Mouse (Mus musculus): Measurements from ENCODE around the gene B3galnt1. TPM values are rescaled to one million over a fixed set of nuclear protein-coding genes. Genes with fewer than 3 reads are reported as not detected.
A peak's percentile ranks its signal among the peaks of the same experiment; 100 is the strongest.

B3galnt1 gene
- total RNA-seq, 1 experiment = 13.7 TPM

DNA sequence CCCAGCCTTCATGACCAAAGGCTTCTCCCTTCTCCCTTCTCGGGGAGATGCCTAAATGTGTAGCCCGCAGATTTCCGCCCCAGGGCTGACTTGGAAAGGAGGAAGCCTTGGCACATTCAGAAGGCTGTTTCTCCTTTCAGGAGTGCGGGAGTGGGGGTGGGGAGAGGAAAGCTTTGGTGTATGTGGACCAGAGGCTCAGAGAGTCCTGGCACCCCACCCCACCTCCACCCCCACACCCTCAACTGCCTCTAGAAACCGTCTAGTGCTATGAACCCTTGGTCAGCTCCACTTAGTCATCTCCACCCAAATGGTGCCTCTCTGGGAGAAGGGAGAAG, 373 bp upstream of the B3galnt1 start:
- Histone ChIP-seq H3K27ac (ENCODE audit: insufficient read depth, low read depth, low read length, poor library complexity, severe bottlenecking) (no peak overlapping the region), H3K9me3 (ENCODE audit: control insufficient read depth, insufficient read depth, low read depth, low read length) (no peaks in the 10 kb centered on the region), H3K4me1 (ENCODE audit: control insufficient read depth in 2 of 2, insufficient read depth in 2 of 2, low read length in 2 of 2, poor library complexity in 1 of 2) (peaks cover 4 to 6% of the 10 kb centered on the region in 2 experiments; a peak in 3 of 4 replicates), H3K4me3 (ENCODE audit: insufficient read depth in 1 of 2, low read depth in 1 of 2, low read length in 2 of 2, poor library complexity in 1 of 2, severe bottlenecking in 1 of 2) (peak overlapping the region; percentile 70 to 82), H3K36me3 (ENCODE audit: control insufficient read depth, insufficient read depth, low read length, poor library complexity, severe bottlenecking) (no peaks in the 10 kb centered on the region), H3K9ac (ENCODE audit: insufficient read depth, low read depth, low read length, poor library complexity, severe bottlenecking) (peak overlapping the region; percentile 54; the same call in 1 of the 2 replicates)
- in situ Hi-C loops (cut with MboI; ENCODE audit: low sequenced_read_pairs in 2 of 2, unreplicated experiment in 2 of 2) = no loop called here
- no peak for DNase-seq (ENCODE audit: low read depth, low spot score)
- no peak for TF ChIP-seq ZNF384 (IDR thresholded peaks at IDR 0.05; ENCODE audit: low read depth, low read length)
- TF ChIP-seq CHD2 (IDR thresholded peaks at IDR 0.05; ENCODE audit: low read depth, low read length) = no peak
- TF ChIP-seq HCFC1 (IDR thresholded peaks at IDR 0.05; ENCODE audit: borderline replicate concordance, insufficient read depth, low read length) = no peak
- TF ChIP-seq ZC3H11A (IDR thresholded peaks at IDR 0.05; ENCODE audit: borderline replicate concordance, low read depth, low read length) = no peak
- TF ChIP-seq MAFK (IDR thresholded peaks at IDR 0.05; ENCODE audit: insufficient read depth, low read depth, low read length) = no peak

DNA sequence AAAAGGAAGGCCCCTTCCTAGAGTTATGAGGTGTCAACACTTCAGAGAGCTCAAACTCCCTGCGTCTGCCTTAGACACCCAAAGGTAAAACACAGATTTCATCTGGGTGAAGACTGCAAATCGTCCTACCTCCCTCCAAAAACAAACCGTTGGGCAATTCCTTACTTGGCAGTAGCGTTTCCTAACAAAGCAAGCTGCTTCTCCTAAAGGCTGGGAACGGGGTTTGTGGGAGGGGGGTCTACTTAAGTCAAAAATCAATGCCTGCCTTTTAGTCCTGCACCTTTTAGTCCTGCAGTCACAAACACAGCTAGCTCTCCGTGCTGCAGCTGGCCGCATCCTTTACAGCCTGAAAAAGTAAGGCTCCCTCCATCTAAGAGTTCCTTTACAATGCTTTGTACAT, 944 bp downstream of the B3galnt1 start:
- no peaks in the 10 kb centered on the region for H3K9me3 ChIP-seq (ENCODE audit: control insufficient read depth, insufficient read depth, low read depth, low read length)
- H3K36me3 ChIP-seq (ENCODE audit: control insufficient read depth, insufficient read depth, low read length, poor library complexity, severe bottlenecking) = no peaks in the 10 kb centered on the region
- DNase-seq (ENCODE audit: low read depth, low spot score) = no peak
- H3K9ac ChIP-seq (ENCODE audit: insufficient read depth, low read depth, low read length, poor library complexity, severe bottlenecking) = no peak overlapping the region
- TF ChIP-seq ZC3H11A (IDR thresholded peaks at IDR 0.05; ENCODE audit: borderline replicate concordance, low read depth, low read length) = no peak
- TF ChIP-seq ZNF384 (IDR thresholded peaks at IDR 0.05; ENCODE audit: low read depth, low read length) = no peak
- no peak for TF ChIP-seq CHD2 (IDR thresholded peaks at IDR 0.05; ENCODE audit: low read depth, low read length)
- TF ChIP-seq HCFC1 (IDR thresholded peaks at IDR 0.05; ENCODE audit: borderline replicate concordance, insufficient read depth, low read length) = no peak
- no peak for TF ChIP-seq MAFK (IDR thresholded peaks at IDR 0.05; ENCODE audit: insufficient read depth, low read depth, low read length)
- H3K4me1 ChIP-seq (ENCODE audit: control insufficient read depth in 2 of 2, insufficient read depth in 2 of 2, low read length in 2 of 2, poor library complexity in 1 of 2) = peaks cover 4 to 10% of the 10 kb centered on the region in 2 experiments; a peak in 3 of 4 replicates
- H3K27ac ChIP-seq (ENCODE audit: insufficient read depth, low read depth, low read length, poor library complexity, severe bottlenecking) = no peak overlapping the region
- H3K4me3 ChIP-seq (ENCODE audit: insufficient read depth in 1 of 2, low read depth in 1 of 2, low read length in 2 of 2, poor library complexity in 1 of 2, severe bottlenecking in 1 of 2) = peak overlapping the region; percentile 70 to 82
- in situ Hi-C loops (cut with MboI; ENCODE audit: low sequenced_read_pairs in 2 of 2, unreplicated experiment in 2 of 2) = no loop called here

DNA sequence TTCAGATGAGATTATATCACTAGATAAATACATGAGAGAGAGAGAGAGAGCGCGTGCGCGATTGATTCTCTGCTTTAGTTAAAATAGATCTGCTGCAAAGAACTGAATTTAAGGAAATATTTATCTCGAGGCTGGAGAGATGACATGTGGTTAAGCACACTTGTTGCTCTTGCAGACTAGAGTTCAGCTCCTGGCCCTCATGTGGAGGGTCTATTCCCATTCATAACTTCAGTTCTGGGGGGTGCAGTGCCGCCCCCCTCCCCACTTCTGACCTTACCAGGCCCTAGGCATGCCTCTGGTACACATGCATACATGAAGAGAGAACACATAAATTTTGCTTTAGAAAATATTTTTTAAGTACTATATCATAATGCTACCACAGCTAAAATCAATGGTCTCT, 1.5 kb downstream of the B3galnt1 start:
- peaks cover 4 to 10% of the 10 kb centered on the region in 2 experiments; a peak in 3 of 4 replicates for H3K4me1 ChIP-seq (ENCODE audit: control insufficient read depth in 2 of 2, insufficient read depth in 2 of 2, low read length in 2 of 2, poor library complexity in 1 of 2)
- DNase-seq (ENCODE audit: low read depth, low spot score) = no peak
- no peak overlapping the region for H3K9ac ChIP-seq (ENCODE audit: insufficient read depth, low read depth, low read length, poor library complexity, severe bottlenecking)
- H3K4me3 ChIP-seq (ENCODE audit: insufficient read depth in 1 of 2, low read depth in 1 of 2, low read length in 2 of 2, poor library complexity in 1 of 2, severe bottlenecking in 1 of 2) = no peak overlapping the region
- H3K36me3 ChIP-seq (ENCODE audit: control insufficient read depth, insufficient read depth, low read length, poor library complexity, severe bottlenecking) = no peaks in the 10 kb centered on the region
- H3K9me3 ChIP-seq (ENCODE audit: control insufficient read depth, insufficient read depth, low read depth, low read length) = no peaks in the 10 kb centered on the region
- no peak overlapping the region for H3K27ac ChIP-seq (ENCODE audit: insufficient read depth, low read depth, low read length, poor library complexity, severe bottlenecking)
- in situ Hi-C loops (cut with MboI; ENCODE audit: low sequenced_read_pairs in 2 of 2, unreplicated experiment in 2 of 2) = no loop called here
- TF ChIP-seq HCFC1 (IDR thresholded peaks at IDR 0.05; ENCODE audit: borderline replicate concordance, insufficient read depth, low read length) (no peak), MAFK (IDR thresholded peaks at IDR 0.05; ENCODE audit: insufficient read depth, low read depth, low read length) (no peak), ZC3H11A (IDR thresholded peaks at IDR 0.05; ENCODE audit: borderline replicate concordance, low read depth, low read length) (no peak), CHD2 (IDR thresholded peaks at IDR 0.05; ENCODE audit: low read depth, low read length) (no peak), ZNF384 (IDR thresholded peaks at IDR 0.05; ENCODE audit: low read depth, low read length) (no peak)

DNA sequence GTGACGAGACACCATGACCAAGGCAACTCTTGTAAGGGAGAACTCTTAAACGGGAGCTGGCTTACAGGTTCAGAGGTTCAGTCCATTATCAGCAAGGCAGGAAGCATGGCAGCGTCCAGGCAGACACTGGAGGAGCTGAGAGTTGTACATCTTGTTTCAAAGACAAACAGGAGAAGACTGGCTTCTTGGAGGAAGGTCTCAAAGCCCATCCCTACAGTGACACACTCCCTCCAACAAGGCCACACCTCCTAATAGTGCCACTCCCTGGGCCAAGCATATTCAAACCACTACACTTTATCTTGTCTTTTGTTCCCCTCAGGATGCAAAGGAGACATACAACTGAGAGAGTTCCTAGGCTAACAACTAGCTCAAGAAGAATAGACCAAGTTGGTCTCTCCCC, 2.6 kb downstream of the B3galnt1 start:
- H3K4me1 ChIP-seq (ENCODE audit: control insufficient read depth in 2 of 2, insufficient read depth in 2 of 2, low read length in 2 of 2, poor library complexity in 1 of 2) = peaks cover 4 to 10% of the 10 kb centered on the region in 2 experiments; a peak in 3 of 4 replicates
- H3K36me3 ChIP-seq (ENCODE audit: control insufficient read depth, insufficient read depth, low read length, poor library complexity, severe bottlenecking) = no peaks in the 10 kb centered on the region
- H3K9ac ChIP-seq (ENCODE audit: insufficient read depth, low read depth, low read length, poor library complexity, severe bottlenecking) = no peak overlapping the region
- in situ Hi-C loops (cut with MboI; ENCODE audit: low sequenced_read_pairs in 2 of 2, unreplicated experiment in 2 of 2) = no loop called here
- no peak for DNase-seq (ENCODE audit: low read depth, low spot score)
- no peak overlapping the region for H3K4me3 ChIP-seq (ENCODE audit: insufficient read depth in 1 of 2, low read depth in 1 of 2, low read length in 2 of 2, poor library complexity in 1 of 2, severe bottlenecking in 1 of 2)
- no peaks in the 10 kb centered on the region for H3K9me3 ChIP-seq (ENCODE audit: control insufficient read depth, insufficient read depth, low read depth, low read length)
- TF ChIP-seq HCFC1 (IDR thresholded peaks at IDR 0.05; ENCODE audit: borderline replicate concordance, insufficient read depth, low read length) (no peak), MAFK (IDR thresholded peaks at IDR 0.05; ENCODE audit: insufficient read depth, low read depth, low read length) (no peak), ZNF384 (IDR thresholded peaks at IDR 0.05; ENCODE audit: low read depth, low read length) (no peak), ZC3H11A (IDR thresholded peaks at IDR 0.05; ENCODE audit: borderline replicate concordance, low read depth, low read length) (no peak), CHD2 (IDR thresholded peaks at IDR 0.05; ENCODE audit: low read depth, low read length) (no peak)
- no peak overlapping the region for H3K27ac ChIP-seq (ENCODE audit: insufficient read depth, low read depth, low read length, poor library complexity, severe bottlenecking)

DNA sequence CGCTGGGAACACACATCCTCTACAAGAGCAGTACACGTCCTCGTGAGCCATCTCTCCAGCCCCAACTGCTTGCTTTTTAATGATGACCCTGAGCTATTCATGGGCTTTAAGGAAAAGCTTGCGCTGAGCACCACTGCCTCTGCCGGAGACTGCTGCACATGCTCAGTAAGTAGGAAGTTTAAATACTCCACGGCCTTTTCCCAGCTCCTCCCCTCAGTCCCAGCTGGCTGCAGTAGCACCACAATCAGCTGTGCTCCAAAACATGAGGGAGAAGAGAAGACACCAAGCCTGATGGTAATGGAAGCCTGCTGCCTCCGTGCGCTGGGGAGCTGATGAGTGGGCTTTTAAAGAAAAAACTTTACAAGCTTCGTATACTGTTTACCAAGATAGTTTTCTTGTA, 4.7 kb downstream of the B3galnt1 start:
- Histone ChIP-seq H3K36me3 (ENCODE audit: control insufficient read depth, insufficient read depth, low read length, poor library complexity, severe bottlenecking) (no peaks in the 10 kb centered on the region), H3K27ac (ENCODE audit: insufficient read depth, low read depth, low read length, poor library complexity, severe bottlenecking) (no peak overlapping the region), H3K4me1 (ENCODE audit: control insufficient read depth in 2 of 2, insufficient read depth in 2 of 2, low read length in 2 of 2, poor library complexity in 1 of 2) (peaks cover 4 to 6% of the 10 kb centered on the region in 2 experiments; a peak in 3 of 4 replicates), H3K9me3 (ENCODE audit: control insufficient read depth, insufficient read depth, low read depth, low read length) (no peaks in the 10 kb centered on the region), H3K4me3 (ENCODE audit: insufficient read depth in 1 of 2, low read depth in 1 of 2, low read length in 2 of 2, poor library complexity in 1 of 2, severe bottlenecking in 1 of 2) (no peak overlapping the region), H3K9ac (ENCODE audit: insufficient read depth, low read depth, low read length, poor library complexity, severe bottlenecking) (no peak overlapping the region)
- in situ Hi-C loops (cut with MboI; ENCODE audit: low sequenced_read_pairs in 2 of 2, unreplicated experiment in 2 of 2) = no loop called here
- no peak for TF ChIP-seq CHD2 (IDR thresholded peaks at IDR 0.05; ENCODE audit: low read depth, low read length)
- no peak for TF ChIP-seq ZC3H11A (IDR thresholded peaks at IDR 0.05; ENCODE audit: borderline replicate concordance, low read depth, low read length)
- TF ChIP-seq ZNF384 (IDR thresholded peaks at IDR 0.05; ENCODE audit: low read depth, low read length) = no peak
- no peak for TF ChIP-seq MAFK (IDR thresholded peaks at IDR 0.05; ENCODE audit: insufficient read depth, low read depth, low read length)
- TF ChIP-seq HCFC1 (IDR thresholded peaks at IDR 0.05; ENCODE audit: borderline replicate concordance, insufficient read depth, low read length) = no peak
- no peak for DNase-seq (ENCODE audit: low read depth, low spot score)

Data from ES-E14 (cell line).